Mouse (Mus musculus): Measurements from ENCODE around the gene Pgpep1. TPM values are rescaled to one million over a fixed set of nuclear protein-coding genes. Genes with fewer than 3 reads are reported as not detected.

The Pgpep1 gene
- polyA plus RNA-seq, 1 experiment from 2014 or later, result 181 TPM

GRCm38 (mm10) chr8:70609849-70610795 is 50.1 kb downstream of the Pgpep1 start:
- no peaks in the 10 kb centered on the region for H3K9me3 ChIP-seq
- H3K4me3 ChIP-seq, result peak overlapping the region; percentile 31
- no peaks in the 10 kb centered on the region for H3K36me3 ChIP-seq
- H3K4me1 ChIP-seq, result peaks cover 63% of the 10 kb centered on the region
- peak overlapping the region; percentile 90 for H3K27ac ChIP-seq
- ATAC-seq (ENCODE audit: low FRiP score, low read depth), result peak; percentile 38
- peak overlapping the region; percentile 81 for H3K4me2 ChIP-seq (replicated peaks)
- peak overlapping the region; percentile 54 for H3K9ac ChIP-seq
- no peaks in the 10 kb centered on the region for H3K27me3 ChIP-seq (replicated peaks)
- under 1% methylated on average over 42 of the region's 45 CpGs for WGBS

DNA sequence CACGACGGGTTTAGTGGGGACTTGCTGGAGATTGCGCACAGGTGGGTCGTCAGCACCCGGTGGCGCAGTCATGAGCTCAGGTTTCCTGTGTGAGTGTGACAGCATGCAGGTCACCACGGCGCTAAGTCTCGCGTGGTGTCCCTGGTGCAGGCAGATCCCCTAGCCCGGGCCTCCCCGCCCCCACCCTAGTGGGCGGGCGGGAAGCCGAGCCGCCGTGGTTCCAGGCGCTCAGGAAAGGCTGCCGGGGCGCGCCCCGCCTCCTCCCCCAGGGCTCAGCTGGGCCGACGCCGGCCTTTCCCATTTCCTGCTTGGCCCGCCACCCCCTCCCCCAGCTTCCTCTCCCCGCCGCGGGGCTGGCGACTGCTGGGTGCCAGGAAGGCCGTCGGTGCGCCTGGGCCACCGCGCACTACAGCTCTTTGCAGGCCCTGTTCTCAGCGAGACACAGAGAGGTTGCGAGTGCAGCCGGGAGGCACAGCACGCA is 50.8 kb downstream of the Pgpep1 start:
- no peaks in the 10 kb centered on the region for H3K36me3 ChIP-seq
- H3K4me2 ChIP-seq (replicated peaks), result peak overlapping the region; percentile 81
- 1% methylated on average over 36 of the region's 39 CpGs for WGBS
- peak; percentile 54 for ATAC-seq (ENCODE audit: low FRiP score, low read depth)
- peak overlapping the region; percentile 54 for H3K9ac ChIP-seq
- H3K27ac ChIP-seq, result peak overlapping the region; percentile 90
- H3K4me1 ChIP-seq, result peaks cover 69% of the 10 kb centered on the region
- no peaks in the 10 kb centered on the region for H3K9me3 ChIP-seq
- no peaks in the 10 kb centered on the region for H3K27me3 ChIP-seq (replicated peaks)
- peak overlapping the region; percentile 31 for H3K4me3 ChIP-seq

- Histone ChIP-seq H3K4me2 (replicated peaks) (peak within 1 kb of the TSS; percentile 81), H3K36me3 (no peaks in the 10 kb centered on the region), H3K4me1 (peaks cover 70% of the 10 kb centered on the region), H3K27ac (peak within 1 kb of the TSS; percentile 90), H3K4me3 (peak within 1 kb of the TSS; percentile 82), H3K9me3 (no peaks in the 10 kb centered on the region), H3K27me3 (replicated peaks) (no peaks in the 10 kb centered on the region), H3K9ac (peak within 1 kb of the TSS; percentile 84)
- no peak; the same call in 1 of the 2 replicates for ATAC-seq (ENCODE audit: low FRiP score, low read depth)
- WGBS, result 6% methylated on average over 26 of the region's 26 CpGs
These were observed 51.3 kb downstream of the Pgpep1 start, which contains the start of gene Ssbp4 for GRCm38 (mm10) chr8:70608749-70609367. Ssbp4 (minus strand) TSS chr8:70608872.

- H3K4me3 ChIP-seq, result peak overlapping the region; percentile 82
- peak overlapping the region; percentile 81 for H3K4me2 ChIP-seq (replicated peaks)
- 3% methylated on average over 82 of the region's 84 CpGs for WGBS
- no peak overlapping the region for H3K27ac ChIP-seq
- H3K9me3 ChIP-seq, result no peaks in the 10 kb centered on the region
- peaks cover 67% of the 10 kb centered on the region for H3K4me1 ChIP-seq
- H3K27me3 ChIP-seq (replicated peaks), result no peaks in the 10 kb centered on the region
- peak overlapping the region; percentile 84 for H3K9ac ChIP-seq
- no peaks in the 10 kb centered on the region for H3K36me3 ChIP-seq
- no peak for ATAC-seq (ENCODE audit: low FRiP score, low read depth)
These were observed 52.1 kb downstream of the Pgpep1 start for GRCm38 (mm10) chr8:70607898-70608748.

DNA sequence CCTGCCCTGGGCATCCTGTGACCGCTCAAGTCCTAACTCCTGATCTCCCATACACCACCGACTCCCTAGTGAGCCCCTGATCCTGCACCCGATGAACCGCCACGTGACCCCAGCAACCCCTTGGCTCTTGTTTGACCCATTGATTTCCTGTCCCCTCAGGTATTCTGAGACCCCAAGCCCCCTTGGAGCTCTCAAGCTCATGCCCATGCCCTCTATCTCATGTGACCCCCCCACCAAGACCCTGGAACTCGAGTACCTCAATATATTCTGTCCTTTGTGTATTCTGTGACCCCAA is 52.6 kb downstream of the Pgpep1 start:
- no peak overlapping the region for H3K27ac ChIP-seq
- H3K4me3 ChIP-seq, result peak overlapping the region; percentile 82
- 34% methylated on average over 6 of the region's 6 CpGs for WGBS
- H3K4me2 ChIP-seq (replicated peaks), result peak overlapping the region; percentile 81
- peaks cover 68% of the 10 kb centered on the region for H3K4me1 ChIP-seq
- ATAC-seq (ENCODE audit: low FRiP score, low read depth), result no peak
- no peaks in the 10 kb centered on the region for H3K9me3 ChIP-seq
- no peaks in the 10 kb centered on the region for H3K27me3 ChIP-seq (replicated peaks)
- 0 out of 2 replicates have a peak, but pooled peaks cover 4% of the 10 kb centered on the region for H3K36me3 ChIP-seq
- peak overlapping the region; percentile 84 for H3K9ac ChIP-seq

GRCm38 (mm10) chr8:70606780-70607602 is 53.2 kb downstream of the Pgpep1 start:
- H3K4me2 ChIP-seq (replicated peaks), result peak overlapping the region; percentile 81
- peak overlapping the region; percentile 82 for H3K4me3 ChIP-seq
- peaks cover 9% of the 10 kb centered on the region for H3K36me3 ChIP-seq
- no peak overlapping the region for H3K27ac ChIP-seq
- H3K27me3 ChIP-seq (replicated peaks), result no peaks in the 10 kb centered on the region
- peaks cover 73% of the 10 kb centered on the region for H3K4me1 ChIP-seq
- H3K9me3 ChIP-seq, result no peaks in the 10 kb centered on the region
- 68% methylated on average over 18 of the region's 18 CpGs for WGBS
- H3K9ac ChIP-seq, result peak overlapping the region; percentile 84
- no peak for ATAC-seq (ENCODE audit: low FRiP score, low read depth)

GRCm38 (mm10) chr8:70605871-70606779 is 54.1 kb downstream of the Pgpep1 start:
- no peak overlapping the region for H3K4me3 ChIP-seq
- no peaks in the 10 kb centered on the region for H3K9me3 ChIP-seq
- no peak overlapping the region for H3K9ac ChIP-seq
- no peak overlapping the region for H3K27ac ChIP-seq
- peaks cover 13% of the 10 kb centered on the region for H3K36me3 ChIP-seq
- ATAC-seq (ENCODE audit: low FRiP score, low read depth), result no peak
- H3K4me2 ChIP-seq (replicated peaks), result peak overlapping the region; percentile 81
- no peaks in the 10 kb centered on the region for H3K27me3 ChIP-seq (replicated peaks)
- H3K4me1 ChIP-seq, result peaks cover 75% of the 10 kb centered on the region
- 88% methylated on average over 9 of the region's 9 CpGs for WGBS

GRCm38 (mm10) chr8:70604558-70604957 is 55.6 kb downstream of the Pgpep1 start:
- no peaks in the 10 kb centered on the region for H3K9me3 ChIP-seq
- no peak overlapping the region for H3K27ac ChIP-seq
- H3K36me3 ChIP-seq, result peaks cover 13% of the 10 kb centered on the region
- H3K27me3 ChIP-seq (replicated peaks), result no peaks in the 10 kb centered on the region
- WGBS, result 85% methylated on average over 7 of the region's 7 CpGs
- H3K9ac ChIP-seq, result no peak overlapping the region
- H3K4me1 ChIP-seq, result peaks cover 74% of the 10 kb centered on the region
- 0 out of 2 replicates have a peak overlapping the region, but pooled peaks have one; percentile 7 for H3K4me2 ChIP-seq (replicated peaks)
- no peak for ATAC-seq (ENCODE audit: low FRiP score, low read depth)
- H3K4me3 ChIP-seq, result no peak overlapping the region

- Histone ChIP-seq H3K9ac (no peak overlapping the region), H3K4me3 (no peak overlapping the region), H3K4me1 (peaks cover 79% of the 10 kb centered on the region), H3K27ac (no peak overlapping the region), H3K4me2 (replicated peaks) (no peak overlapping the region), H3K36me3 (peaks cover 13% of the 10 kb centered on the region), H3K27me3 (replicated peaks) (no peaks in the 10 kb centered on the region), H3K9me3 (no peaks in the 10 kb centered on the region)
- WGBS, result 91% methylated on average over 13 of the region's 13 CpGs
- ATAC-seq (ENCODE audit: low FRiP score, low read depth), result no peak
These were observed 57.9 kb downstream of the Pgpep1 start for GRCm38 (mm10) chr8:70602139-70602811.

GRCm38 (mm10) chr8:70601271-70601649 is 58.9 kb downstream of the Pgpep1 start:
- Histone ChIP-seq H3K9ac (peak overlapping the region; percentile 18; the same call in 1 of the 2 replicates), H3K9me3 (no peaks in the 10 kb centered on the region), H3K36me3 (peaks cover 17% of the 10 kb centered on the region), H3K27ac (peak overlapping the region; percentile 66), H3K4me2 (replicated peaks) (peak overlapping the region; percentile 59), H3K4me1 (peaks cover 74% of the 10 kb centered on the region), H3K27me3 (replicated peaks) (peaks cover under 1% of the 10 kb centered on the region; the same call in 1 of the 2 replicates), H3K4me3 (peak overlapping the region; percentile 9; the same call in 1 of the 2 replicates)
- peak; percentile 63 for ATAC-seq (ENCODE audit: low FRiP score, low read depth)
- WGBS, result 1% methylated on average over 26 of the region's 26 CpGs
